Mouse (Mus musculus): ENCODE results near the gene Camk2b. TPM values are rescaled to one million over a fixed set of nuclear protein-coding genes. Genes with fewer than 3 reads are reported as not detected.
A peak's percentile ranks its signal among the peaks of the same experiment; 100 is the strongest.
"Not testable (repeated sequence)": the region's sequence is repeated elsewhere in the genome, so short reads cannot be mapped to it uniquely, and the experiment has no call there.

Gene Camk2b
- polyA plus RNA-seq, 1 experiment from 2014 or later = 0.81 TPM

DNA sequence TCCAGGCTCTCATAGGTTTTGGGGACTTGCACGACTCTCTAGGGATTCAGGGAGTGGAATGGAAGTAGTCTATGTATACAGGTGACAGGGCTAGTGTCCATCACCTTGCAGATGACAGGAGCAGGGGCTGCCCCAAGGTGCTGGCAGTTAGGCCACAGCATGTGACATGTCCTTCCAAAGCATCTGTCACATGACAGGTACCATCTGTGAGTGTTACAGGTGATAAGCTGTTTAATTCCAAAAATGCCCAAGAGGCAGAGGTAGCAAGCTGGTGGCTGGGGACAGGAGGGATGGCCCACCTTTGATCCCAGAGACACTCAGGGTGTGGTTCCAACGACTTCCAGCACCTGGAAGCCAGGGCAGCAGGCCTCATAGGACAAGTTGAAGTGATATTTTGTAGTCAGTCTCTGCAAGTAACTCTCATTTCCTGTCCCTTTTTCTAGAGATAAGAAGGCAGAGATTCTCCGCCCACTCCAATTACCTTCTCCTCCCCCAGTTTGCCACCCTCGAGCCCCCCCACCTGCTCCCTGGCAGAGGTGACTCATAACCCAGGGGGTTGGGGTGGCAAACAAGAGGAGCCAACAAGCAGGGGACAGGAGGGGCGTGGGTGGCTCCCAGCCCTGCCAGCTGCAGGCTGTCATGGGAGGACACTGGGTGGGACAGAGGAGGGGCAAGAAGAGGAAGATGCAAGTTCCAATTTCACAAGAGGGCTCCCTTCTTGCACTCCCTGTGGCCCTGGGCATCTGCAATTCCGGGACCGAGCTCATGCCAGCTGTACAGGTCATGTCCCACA is 47.7 kb downstream of the Camk2b start:
- WGBS = 73% methylated on average over 7 of the region's 7 CpGs
- H3K27ac ChIP-seq (replicated peaks) = no peak overlapping the region
- peaks cover 3% of the 10 kb centered on the region; the same call in 1 of the 2 replicates for H3K4me1 ChIP-seq
- no peaks in the 10 kb centered on the region for H3K27me3 ChIP-seq (ENCODE audit: low read depth, poor library complexity, severe bottlenecking)
- no peak for DNase-seq (ENCODE audit: low spot score)
- no peak overlapping the region for H3K4me3 ChIP-seq
- H3K36me3 ChIP-seq = no peaks in the 10 kb centered on the region
- H3K9me3 ChIP-seq (replicated peaks) = no peaks in the 10 kb centered on the region

DNA sequence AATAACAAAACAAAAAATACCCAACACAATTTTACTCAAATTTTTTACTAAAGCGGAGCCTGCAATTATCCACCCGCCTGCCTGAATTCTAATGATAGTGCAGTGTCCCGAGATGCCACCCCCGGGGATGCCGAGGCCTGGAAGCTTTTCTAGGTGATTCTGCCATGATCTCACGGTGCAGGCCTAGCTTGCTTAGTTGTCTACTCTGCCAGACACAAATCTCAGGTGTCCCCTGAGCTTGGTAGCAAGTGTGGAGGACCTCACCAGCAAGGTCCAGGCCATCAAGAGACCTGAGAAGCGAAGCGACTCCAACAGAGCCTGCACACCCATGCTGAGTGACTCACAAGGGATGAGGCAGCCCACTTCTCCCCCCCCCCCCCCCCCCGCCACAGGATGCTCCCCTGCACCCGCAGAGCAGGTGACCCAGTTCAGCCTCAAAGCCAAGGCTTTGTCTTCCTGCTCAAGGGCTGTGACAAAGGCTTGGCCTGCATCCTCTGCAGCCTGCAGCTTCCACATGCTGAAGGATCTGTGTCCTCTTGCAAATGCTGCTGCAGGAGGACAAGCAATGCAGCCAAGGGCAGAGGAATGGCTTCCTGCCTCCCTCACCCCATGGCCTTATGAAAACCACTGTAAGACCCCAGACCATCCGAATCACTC is 48.5 kb downstream of the Camk2b start:
- Histone ChIP-seq H3K9me3 (replicated peaks) (no peaks in the 10 kb centered on the region), H3K4me3 (no peak overlapping the region), H3K27me3 (ENCODE audit: low read depth, poor library complexity, severe bottlenecking) (no peaks in the 10 kb centered on the region), H3K4me1 (peaks cover 3% of the 10 kb centered on the region; the same call in 1 of the 2 replicates), H3K27ac (replicated peaks) (no peak overlapping the region), H3K36me3 (no peaks in the 10 kb centered on the region)
- WGBS = 68% methylated on average over 11 of the region's 11 CpGs
- no peak for DNase-seq (ENCODE audit: low spot score)

DNA sequence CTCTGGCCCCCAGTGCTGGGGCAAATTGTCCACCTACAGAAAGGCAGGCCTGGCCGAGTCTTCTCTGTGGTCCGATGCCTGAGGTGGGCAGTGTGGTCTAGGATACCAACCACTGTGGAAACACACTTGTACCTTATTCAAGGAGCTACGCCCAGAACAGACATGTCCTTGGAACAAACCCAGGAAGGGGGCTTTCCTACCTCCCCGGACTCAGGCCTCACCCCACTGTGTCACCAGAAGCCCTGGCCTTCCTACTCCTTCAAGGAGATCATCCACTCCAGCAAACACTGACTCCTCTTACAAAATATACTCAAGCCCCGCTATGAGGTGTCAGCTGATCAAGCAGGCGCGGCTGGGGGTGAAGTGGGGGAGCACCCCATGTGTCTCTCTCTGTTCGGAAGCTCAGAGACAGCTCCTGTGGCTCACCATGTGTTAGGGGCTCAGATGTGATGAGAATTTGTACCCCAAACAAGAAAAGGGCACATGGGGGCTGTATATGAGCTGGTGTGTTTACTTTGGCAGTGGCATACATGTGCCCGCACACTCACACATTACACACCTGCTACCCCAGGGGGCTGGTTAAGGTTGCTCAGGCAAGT is 49.3 kb downstream of the Camk2b start:
- WGBS = 71% methylated on average over 9 of the region's 9 CpGs
- Histone ChIP-seq H3K4me3 (no peak overlapping the region), H3K9me3 (replicated peaks) (no peaks in the 10 kb centered on the region), H3K27ac (replicated peaks) (no peak overlapping the region), H3K36me3 (no peaks in the 10 kb centered on the region), H3K27me3 (ENCODE audit: low read depth, poor library complexity, severe bottlenecking) (no peaks in the 10 kb centered on the region), H3K4me1 (peaks cover 3% of the 10 kb centered on the region; the same call in 1 of the 2 replicates)
- no peak for DNase-seq (ENCODE audit: low spot score)

DNA sequence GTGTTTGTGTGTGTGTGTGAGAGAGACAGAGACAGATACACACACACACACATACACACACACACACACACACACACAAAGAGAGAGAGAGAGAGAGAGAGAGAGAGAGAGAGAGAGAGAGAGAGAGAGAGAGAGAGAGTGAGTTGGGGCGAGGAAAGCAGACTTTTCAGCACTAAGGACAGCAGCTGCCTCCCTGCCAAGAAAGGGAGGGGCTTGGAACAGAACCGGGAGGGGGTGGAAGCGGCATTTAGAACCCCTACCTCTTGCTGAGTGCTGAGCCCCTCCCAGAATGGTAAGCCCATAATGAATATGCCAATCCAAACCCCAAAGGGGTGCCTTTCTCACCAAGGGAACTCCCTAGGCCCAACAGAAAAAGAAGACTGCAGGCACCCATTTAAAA is 49.8 kb downstream of the Camk2b start:
- WGBS = 0% methylated on average over 3 of the region's 3 CpGs
- Histone ChIP-seq H3K27ac (replicated peaks) (no peak overlapping the region), H3K36me3 (no peaks in the 10 kb centered on the region), H3K27me3 (ENCODE audit: low read depth, poor library complexity, severe bottlenecking) (no peaks in the 10 kb centered on the region), H3K4me3 (no peak overlapping the region), H3K4me1 (peaks cover 1% of the 10 kb centered on the region; the same call in 1 of the 2 replicates), H3K9me3 (replicated peaks) (no peaks in the 10 kb centered on the region)
- DNase-seq (ENCODE audit: low spot score) = no peak

DNA sequence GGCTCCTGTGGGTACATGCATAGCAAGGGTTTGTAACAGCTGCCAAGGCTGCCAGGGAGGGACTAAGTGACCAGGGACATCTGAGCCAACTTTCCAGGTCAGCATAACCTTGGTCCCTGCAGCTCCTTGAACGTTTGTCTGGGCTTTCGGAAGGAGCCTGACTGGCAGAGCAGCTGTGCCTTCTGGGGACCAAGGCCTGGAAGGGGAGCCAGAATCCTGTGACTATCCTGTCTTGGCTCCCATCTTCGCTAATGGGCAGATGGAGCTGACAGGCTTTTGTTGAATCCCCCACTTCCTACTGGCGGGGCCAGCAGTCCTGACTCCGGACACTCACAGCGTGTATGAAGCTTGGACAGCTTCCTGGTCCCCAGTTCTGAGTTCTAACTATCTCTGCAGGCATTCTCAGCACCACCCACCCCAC is 51.1 kb downstream of the Camk2b start:
- Histone ChIP-seq H3K36me3 (no peaks in the 10 kb centered on the region), H3K9me3 (replicated peaks) (no peaks in the 10 kb centered on the region), H3K4me3 (no peak overlapping the region), H3K27me3 (ENCODE audit: low read depth, poor library complexity, severe bottlenecking) (no peaks in the 10 kb centered on the region), H3K27ac (replicated peaks) (no peak overlapping the region), H3K4me1 (no peaks in the 10 kb centered on the region)
- 83% methylated on average over 6 of the region's 6 CpGs for WGBS
- no peak for DNase-seq (ENCODE audit: low spot score)

DNA sequence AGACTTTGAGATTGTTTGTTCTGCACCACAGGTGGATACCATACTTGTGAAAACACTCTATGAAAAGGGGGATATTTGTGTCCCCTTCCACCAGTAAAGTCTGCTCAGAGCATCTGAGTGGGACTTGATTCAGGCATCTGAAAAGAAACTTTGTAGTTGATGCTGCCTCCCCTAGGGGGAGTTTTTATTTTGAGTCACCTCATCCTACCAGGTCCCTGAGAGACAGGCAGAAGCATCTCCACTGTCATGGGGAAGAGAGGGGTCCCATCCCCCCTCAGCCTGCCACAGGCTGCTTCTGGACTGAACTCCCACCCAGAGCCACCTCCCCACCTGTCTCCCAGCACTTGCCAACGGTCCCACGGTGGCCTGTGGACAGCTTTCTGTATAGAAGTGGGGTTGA is 52.8 kb downstream of the Camk2b start:
- 72% methylated on average over 2 of the region's 2 CpGs for WGBS
- Histone ChIP-seq H3K4me3 (no peak overlapping the region), H3K27ac (replicated peaks) (no peak overlapping the region), H3K9me3 (replicated peaks) (no peaks in the 10 kb centered on the region), H3K36me3 (no peaks in the 10 kb centered on the region), H3K27me3 (ENCODE audit: low read depth, poor library complexity, severe bottlenecking) (peaks cover 7% of the 10 kb centered on the region), H3K4me1 (no peaks in the 10 kb centered on the region)
- no peak for DNase-seq (ENCODE audit: low spot score)

DNA sequence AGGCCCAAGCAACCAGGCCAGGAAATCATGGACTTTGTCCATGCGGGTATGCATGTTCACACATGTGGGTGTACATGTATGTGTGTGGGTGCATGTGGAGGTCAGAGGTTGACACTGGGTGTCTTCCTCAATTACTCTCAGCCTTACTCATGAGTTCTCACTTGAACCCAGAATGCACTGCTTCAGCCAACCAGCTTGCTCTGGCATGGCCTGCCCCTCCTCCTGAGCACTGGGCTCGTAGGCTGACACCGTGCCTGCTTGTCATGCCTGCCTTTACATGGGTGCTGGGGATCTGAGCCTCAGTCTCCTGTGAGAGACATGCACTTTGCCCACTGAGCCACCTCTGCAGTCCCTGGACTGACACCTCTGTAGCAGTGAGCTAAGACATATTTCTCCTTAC is 54.3 kb downstream of the Camk2b start:
- Histone ChIP-seq H3K4me3 (no peak overlapping the region), H3K27ac (replicated peaks) (no peak overlapping the region), H3K9me3 (replicated peaks) (no peaks in the 10 kb centered on the region), H3K36me3 (no peaks in the 10 kb centered on the region), H3K4me1 (no peaks in the 10 kb centered on the region), H3K27me3 (ENCODE audit: low read depth, poor library complexity, severe bottlenecking) (peaks cover 15% of the 10 kb centered on the region)
- WGBS = 98% methylated on average over 3 of the region's 3 CpGs
- DNase-seq (ENCODE audit: low spot score) = no peak

DNA sequence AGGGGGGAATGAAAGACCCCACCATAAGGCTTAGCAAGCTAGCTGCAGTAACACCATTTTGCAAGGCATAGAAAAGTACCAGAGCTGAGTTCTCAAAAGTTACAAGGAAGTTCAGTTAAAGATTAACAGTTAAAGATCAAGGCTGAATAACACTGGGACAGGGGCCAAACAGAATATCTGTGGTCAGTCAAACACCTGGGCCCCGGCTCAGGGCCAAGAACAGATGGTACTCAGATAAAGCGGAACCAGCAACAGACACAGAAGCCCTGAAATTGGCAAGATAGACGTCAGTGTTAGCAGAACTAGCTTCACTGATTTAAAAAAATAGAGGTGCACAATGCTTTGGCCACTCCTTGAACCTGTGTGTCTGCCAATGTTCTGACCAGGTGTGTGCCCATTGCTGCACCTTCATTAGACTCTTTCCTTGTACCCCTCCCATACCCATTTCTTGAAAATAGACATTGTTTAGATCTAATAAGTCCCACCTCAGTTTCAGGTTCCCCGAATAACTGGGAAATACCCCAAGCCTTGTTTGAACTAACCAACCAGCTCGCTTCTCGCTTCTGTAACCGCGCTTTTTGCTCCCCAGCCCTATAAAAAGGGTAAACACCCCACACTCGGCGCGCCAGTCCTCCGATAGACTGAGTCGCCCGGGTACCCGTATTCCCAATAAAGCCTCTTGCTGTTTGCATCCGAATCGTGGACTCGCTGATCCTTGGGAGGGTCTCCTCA is 55.2 kb downstream of the Camk2b start:
- peaks cover 15% of the 10 kb centered on the region for H3K27me3 ChIP-seq (ENCODE audit: low read depth, poor library complexity, severe bottlenecking)
- H3K4me1 ChIP-seq; H3K27ac ChIP-seq (replicated peaks); H3K9me3 ChIP-seq (replicated peaks); H3K36me3 ChIP-seq; H3K4me3 ChIP-seq; DNase-seq (ENCODE audit: low spot score): not testable (repeated sequence)
- 91% methylated on average over 3 of the region's 18 CpGs for WGBS

DNA sequence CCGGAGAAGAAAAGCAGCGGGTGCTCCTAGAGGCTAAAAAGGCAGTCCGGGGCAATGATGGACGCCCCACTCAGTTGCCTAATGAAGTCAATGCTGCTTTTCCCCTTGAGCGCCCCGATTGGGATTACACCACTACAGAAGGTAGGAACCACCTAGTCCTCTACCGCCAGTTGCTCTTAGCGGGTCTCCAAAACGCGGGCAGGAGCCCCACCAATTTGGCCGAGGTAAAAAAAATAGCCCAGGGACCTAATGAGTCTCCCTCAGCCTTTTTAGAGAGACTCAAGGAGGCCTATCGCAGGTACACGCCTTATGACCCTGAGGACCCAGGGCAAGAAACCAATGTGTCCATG is 58.4 kb downstream of the Camk2b start:
- 22% methylated on average over 12 of the region's 13 CpGs for WGBS
- Histone ChIP-seq H3K4me3 (peak overlapping the region; percentile 45), H3K27me3 (ENCODE audit: low read depth, poor library complexity, severe bottlenecking) (peaks cover 41% of the 10 kb centered on the region)
- not testable (repeated sequence) for H3K36me3 ChIP-seq; H3K4me1 ChIP-seq; H3K27ac ChIP-seq (replicated peaks); DNase-seq (ENCODE audit: low spot score); H3K9me3 ChIP-seq (replicated peaks)

DNA sequence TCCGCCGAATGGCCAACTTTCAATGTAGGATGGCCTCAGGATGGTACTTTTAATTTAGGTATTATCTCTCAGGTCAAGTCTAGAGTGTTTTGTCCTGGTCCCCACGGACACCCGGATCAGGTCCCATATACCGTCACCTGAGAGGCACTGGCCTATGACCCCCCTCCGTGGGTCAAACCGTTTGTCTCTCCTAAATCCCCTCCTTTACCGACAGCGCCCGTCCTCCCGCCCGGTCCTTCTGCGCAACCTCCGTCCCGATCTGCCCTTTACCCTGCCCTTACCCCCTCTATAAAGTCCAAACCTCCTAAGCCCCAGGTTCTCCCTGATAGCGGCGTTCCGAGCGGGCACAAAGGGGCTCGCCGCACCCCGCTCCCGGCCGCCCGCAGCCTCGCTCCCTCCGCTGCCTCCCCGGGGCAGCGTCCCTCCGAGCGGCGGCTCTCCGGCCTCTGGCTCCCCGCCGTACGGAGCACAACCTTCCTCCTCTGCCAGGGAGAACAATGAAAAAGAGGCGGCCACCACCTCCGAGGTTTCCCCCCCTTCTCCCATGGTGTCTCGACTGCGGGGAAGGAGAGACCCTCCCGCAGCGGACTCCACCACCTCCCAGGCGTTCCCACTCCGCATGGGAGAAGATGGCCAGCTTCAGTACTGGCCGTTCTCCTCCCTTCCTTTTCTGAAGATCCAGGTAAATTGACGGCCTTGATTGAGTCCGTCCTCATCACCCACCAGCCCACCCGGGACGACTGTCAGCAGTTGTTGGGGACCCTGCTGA is 59.0 kb downstream of the Camk2b start:
- H3K4me1 ChIP-seq; H3K36me3 ChIP-seq; H3K27ac ChIP-seq (replicated peaks); H3K9me3 ChIP-seq (replicated peaks): not testable (repeated sequence)
- DNase-seq (ENCODE audit: low spot score) = peak; percentile 37
- H3K27me3 ChIP-seq (ENCODE audit: low read depth, poor library complexity, severe bottlenecking) = peaks cover 41% of the 10 kb centered on the region
- WGBS = 6% methylated on average over 25 of the region's 49 CpGs
- H3K4me3 ChIP-seq = peak overlapping the region; percentile 51

DNA sequence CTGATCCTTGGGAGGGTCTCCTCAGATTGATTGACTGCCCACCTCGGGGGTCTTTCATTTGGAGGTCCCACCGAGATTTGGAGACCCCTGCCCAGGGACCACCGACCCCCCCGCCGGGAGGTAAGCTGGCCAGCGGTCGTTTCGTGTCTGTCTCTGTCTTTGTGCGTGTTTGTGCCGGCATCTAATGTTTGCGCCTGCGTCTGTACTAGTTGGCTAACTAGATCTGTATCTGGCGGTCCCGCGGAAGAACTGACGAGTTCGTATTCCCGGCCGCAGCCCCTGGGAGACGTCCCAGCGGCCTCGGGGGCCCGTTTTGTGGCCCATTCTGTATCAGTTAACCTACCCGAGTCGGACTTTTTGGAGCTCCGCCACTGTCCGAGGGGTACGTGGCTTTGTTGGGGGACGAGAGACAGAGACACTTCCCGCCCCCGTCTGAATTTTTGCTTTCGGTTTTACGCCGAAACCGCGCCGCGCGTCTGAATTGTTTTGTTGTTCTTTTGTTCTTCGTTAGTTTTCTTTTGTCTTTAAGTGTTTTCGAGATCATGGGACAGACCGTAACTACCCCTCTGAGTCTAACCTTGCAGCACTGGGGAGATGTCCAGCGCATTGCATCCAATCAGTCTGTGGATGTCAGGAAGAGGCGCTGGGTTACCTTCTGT is 59.7 kb downstream of the Camk2b start:
- not testable (repeated sequence) for H3K4me1 ChIP-seq; DNase-seq (ENCODE audit: low spot score); H3K9me3 ChIP-seq (replicated peaks); H3K36me3 ChIP-seq; H3K27ac ChIP-seq (replicated peaks)
- WGBS = 5% methylated on average over 42 of the region's 44 CpGs
- Histone ChIP-seq H3K4me3 (peak overlapping the region; percentile 51), H3K27me3 (ENCODE audit: low read depth, poor library complexity, severe bottlenecking) (peaks cover 41% of the 10 kb centered on the region)

Data from midbrain, embryonic 10.5 days (tissue).